Mouse (Mus musculus): ENCODE measurements at regions not wholly inside any gene's neighbourhood (a gene's known extent, or its start where the extent isn't known, plus 50 kb on each side); places are given as distances from the start of the nearest gene placed in this dataset.

DNA sequence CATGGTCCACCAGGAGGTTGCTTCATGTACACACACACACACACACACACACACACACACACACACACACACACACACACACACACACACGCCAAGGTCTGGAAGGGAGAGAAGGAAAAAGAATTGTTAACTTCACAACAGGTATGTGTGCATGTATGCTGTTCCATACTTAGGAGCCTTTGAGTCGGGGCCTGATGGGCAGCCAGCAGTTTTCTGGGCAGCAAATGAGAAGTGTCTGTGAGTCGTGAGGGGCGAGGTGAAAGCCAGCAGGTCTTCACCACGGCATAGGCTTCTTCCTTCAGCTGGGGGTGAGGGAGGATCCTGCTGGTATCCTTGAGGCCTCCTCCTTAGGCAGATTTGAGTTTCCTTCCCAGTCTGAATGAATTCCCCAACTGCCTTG is 65.8 kb upstream of the Twist2 start:
- DNase-seq (ENCODE audit: low spot score in 2 of 2) = no peak

DNA sequence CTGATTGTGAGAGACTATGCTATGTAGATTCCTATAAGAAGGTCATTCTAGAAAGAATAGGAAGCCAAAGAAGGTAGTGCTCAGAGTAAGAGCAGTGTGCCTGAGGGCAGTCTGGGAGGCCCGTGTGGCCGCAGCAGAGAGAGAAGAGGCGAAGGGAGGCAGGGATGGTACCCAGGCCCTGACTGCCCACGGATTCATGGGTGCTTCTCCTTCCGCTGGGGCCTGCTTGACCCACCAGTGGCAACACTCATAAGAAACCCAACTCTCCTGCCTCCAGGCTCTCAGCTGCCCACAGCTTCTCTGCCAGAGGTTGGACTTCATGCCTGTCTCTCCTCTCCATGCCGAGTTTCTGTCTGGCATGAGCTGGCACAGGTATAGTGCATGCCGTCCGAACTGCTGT is 60.6 kb upstream of the Twist2 start:
- no peak for DNase-seq (ENCODE audit: low spot score in 2 of 2)

DNA sequence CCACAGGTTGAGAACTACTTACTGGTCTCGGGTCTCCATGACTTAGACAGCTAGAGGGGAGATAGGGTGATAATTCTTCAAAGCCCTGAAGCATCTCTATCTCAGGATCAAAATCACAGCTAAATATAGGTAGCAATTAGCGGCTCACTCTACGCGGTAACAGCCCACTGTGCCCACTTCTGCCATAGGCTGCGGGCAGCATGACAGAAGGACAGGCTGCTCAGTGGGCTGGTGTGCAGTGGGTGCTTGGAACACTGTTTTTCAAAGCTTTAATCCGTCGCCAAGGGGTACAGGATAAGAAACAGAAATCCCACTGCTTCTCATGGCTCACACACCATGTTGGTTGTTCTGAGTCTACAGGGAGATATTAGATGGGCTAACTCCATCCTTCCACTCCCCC is 59.2 kb upstream of the Twist2 start:
- DNase-seq (ENCODE audit: low spot score in 2 of 2) = no peak

DNA sequence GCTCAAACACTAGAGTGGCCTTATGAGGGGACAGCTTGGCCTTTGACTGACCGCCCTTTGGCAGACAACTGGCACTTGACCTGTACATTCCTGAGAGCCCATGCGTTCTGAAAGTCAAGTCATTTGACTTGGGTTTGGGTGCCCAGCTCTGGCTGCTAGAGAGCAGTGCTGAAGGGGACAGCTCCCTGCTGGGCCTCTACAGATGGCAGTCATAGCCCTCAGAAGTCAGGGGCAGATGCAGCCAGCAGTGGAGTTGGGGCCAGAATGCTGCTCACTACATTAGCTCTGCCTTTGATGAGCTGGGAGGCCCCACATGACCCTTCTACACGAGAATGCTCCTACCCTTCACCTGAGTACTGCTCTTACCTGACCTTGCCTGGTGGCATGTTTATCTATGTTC is 58.3 kb upstream of the Twist2 start:
- no peak for DNase-seq (ENCODE audit: low spot score in 2 of 2)

DNA sequence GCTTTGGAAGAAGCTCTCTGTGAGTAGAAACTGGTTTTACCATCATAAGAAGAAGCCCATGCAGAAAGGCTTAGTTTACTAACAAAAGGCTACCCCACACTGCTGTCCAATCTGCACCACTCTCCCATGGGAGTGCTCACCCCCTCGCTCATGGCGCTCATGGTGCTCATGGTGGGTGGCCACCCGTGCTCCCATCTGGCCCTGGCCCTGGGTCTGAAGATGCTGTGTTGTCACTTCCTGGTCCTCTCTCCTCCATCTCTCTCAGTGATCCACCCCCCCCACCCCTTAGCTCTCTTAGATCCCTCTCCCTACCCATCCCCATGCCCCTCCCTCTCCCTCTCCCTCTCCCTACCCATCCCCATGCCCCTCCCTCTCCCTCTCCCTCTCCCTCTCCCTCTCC is 57.2 kb upstream of the Twist2 start:
- DNase-seq (ENCODE audit: low spot score in 2 of 2) = no peak

DNA sequence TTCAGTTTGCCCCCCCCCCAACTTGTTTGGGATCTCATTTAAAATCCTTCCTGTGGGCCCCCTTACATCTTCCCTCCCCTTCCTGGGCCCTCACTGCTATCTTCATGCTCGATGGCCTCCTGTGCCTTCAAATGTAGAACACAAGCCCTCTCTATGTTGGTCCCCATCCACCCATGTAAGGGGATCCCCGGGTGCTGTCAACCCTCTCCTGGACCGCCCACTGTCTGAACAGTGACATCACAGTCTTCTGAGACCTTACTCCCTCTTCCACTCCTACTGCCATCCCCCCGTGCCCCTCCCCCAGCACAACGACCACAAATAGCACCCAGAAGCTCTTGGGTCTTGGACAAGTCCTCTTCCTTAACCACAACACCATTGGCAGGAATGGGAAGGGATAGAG is 56.6 kb upstream of the Twist2 start:
- DNase-seq (ENCODE audit: low spot score in 2 of 2) = no peak

DNA sequence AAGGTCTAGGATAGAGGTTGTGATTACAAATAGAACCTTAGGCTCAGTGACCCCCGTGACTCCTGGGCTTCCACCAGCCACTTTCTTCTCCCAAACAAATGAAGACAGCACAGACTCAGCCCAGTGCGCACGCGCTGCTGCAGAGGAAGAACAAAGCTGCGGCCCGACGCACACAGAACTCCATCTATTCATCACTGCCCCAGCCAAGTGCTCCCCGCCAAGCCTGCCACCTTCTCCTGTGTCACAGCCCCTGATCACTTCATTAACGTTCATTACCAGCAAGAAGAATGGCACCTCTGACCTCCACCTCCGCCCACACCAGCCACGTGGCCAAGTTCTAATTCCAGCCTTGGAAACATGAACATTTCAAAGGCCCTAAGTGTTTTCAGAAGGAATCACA is 53.7 kb upstream of the Twist2 start:
- no peak for DNase-seq (ENCODE audit: low spot score in 2 of 2)

Measured in spleen, postnatal 36 days (tissue).